Mouse (Mus musculus) cortical plate, adult 2 months (tissue): ENCODE results near the gene Antxr1. TPM values are rescaled to one million over a fixed set of nuclear protein-coding genes. Genes with fewer than 3 reads are reported as not detected.

Source experiments
- H3K27ac ChIP-seq: fragments of 200-500 bp; 2 replicates; pipeline ENCODE4 v1.5.1; 2012; ENCODE audit warnings: low read length, control low read depth, inconsistent platforms; ENCODE audit not compliant: insufficient read depth
- H3K4me1 ChIP-seq: fragments of 200-500 bp; 2 replicates; pipeline ENCODE4 v1.6.1; 2011; ENCODE audit warnings: low read length; ENCODE audit not compliant: control insufficient read depth, insufficient read depth
- H3K4me3 ChIP-seq: fragments of 200-500 bp; 2 replicates; pipeline ENCODE4 v1.5.1; 2011; ENCODE audit warnings: mild to moderate bottlenecking, low read length, control low read depth; ENCODE audit not compliant: insufficient read depth
- CTCF ChIP-seq: fragments of 200-500 bp; IDR thresholded peaks from 2 replicates; pipeline ENCODE4 v1.5.1; 2011; ENCODE audit warnings: mild to moderate bottlenecking, control low read depth, low read length; ENCODE audit not compliant: insufficient read depth; ENCODE audit errors: extremely low read depth
- POLR2A ChIP-seq: fragments of 200-500 bp; IDR thresholded peaks from 2 replicates; pipeline ENCODE4 v1.6.1; 2011; ENCODE audit warnings: mild to moderate bottlenecking, low read length, control low read depth; ENCODE audit not compliant: insufficient read depth; ENCODE audit errors: extremely low read depth
- polyA plus RNA-seq: library from polyadenylated mRNA; depleted of rRNA; stranded (reverse); fragments of >200 nt; gene quantifications from 2 replicates; pipeline ENCODE4 v1.2.3, GENCODE M21; 2012

The Antxr1 gene
- polyA plus RNA-seq, 1 experiment = 10.9 TPM

DNA sequence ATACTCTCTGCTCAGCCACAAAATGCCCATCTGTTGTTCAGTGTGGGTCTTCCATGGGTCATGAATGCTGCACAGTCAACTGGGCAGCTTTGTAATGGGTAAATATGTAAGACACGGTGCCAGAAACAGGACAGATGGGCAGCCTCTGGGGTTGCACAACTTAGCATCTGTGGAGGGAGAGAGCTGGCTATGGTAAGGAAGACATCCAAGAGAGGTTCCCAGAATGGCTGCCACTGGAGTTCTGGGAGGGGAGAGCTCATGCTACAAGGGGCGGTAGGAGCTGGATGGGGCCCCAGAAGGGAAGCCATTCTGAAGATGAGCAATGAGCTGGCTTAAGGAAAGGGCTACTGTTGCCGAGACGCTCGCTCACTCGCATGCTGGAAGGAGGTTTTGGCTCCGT is 58.7 kb downstream of the Antxr1 start:
- TF ChIP-seq CTCF = no peak
- TF ChIP-seq POLR2A = no peak
- H3K27ac ChIP-seq = no peak overlapping the region
- no peak overlapping the region for H3K4me3 ChIP-seq
- peaks cover 8% of the 10 kb centered on the region for H3K4me1 ChIP-seq

DNA sequence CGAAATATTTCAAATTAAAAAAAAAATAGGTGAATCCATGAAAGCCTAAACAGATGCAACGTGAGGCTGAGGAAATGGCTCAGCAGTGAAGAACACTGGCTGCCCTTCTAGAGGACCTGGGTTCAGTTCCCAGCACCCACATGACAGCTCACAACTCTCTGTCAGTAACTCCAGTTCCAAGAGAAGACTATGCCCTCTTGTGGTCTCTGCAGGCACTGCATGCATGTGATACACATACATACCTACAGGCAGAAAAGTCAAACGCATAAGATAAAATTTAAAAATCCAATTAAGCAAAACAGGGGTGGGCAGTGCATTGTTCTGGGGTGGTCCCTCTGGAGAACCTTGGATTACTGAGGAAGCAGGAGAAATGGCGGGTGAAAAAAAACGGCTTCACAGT is 60.8 kb downstream of the Antxr1 start:
- no peak overlapping the region for H3K4me3 ChIP-seq
- peaks cover 11% of the 10 kb centered on the region for H3K4me1 ChIP-seq
- no peak overlapping the region for H3K27ac ChIP-seq
- TF ChIP-seq POLR2A (no peak), CTCF (no peak)

DNA sequence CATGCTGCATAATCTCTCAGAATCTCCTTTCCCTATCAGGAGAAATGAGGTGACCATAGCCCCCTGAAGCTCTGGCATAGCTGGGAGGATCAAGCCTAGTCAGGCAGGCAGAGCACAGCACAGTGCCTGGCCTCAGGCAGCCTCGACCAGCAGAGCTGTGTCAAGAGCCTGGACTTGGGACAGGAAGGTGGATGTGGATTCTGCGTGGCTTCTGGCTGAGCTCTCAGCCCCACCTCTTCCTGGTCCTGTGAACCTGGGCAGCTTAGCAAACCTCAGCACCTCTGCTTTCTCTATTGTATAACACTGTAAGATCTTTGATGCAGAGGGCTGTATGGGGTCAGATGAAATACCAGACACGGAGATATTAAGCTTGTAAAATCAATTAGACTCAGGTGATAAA is 61.8 kb downstream of the Antxr1 start:
- TF ChIP-seq CTCF (no peak), POLR2A (no peak)
- H3K4me3 ChIP-seq = no peak overlapping the region
- no peak overlapping the region for H3K27ac ChIP-seq
- H3K4me1 ChIP-seq = peaks cover 11% of the 10 kb centered on the region

DNA sequence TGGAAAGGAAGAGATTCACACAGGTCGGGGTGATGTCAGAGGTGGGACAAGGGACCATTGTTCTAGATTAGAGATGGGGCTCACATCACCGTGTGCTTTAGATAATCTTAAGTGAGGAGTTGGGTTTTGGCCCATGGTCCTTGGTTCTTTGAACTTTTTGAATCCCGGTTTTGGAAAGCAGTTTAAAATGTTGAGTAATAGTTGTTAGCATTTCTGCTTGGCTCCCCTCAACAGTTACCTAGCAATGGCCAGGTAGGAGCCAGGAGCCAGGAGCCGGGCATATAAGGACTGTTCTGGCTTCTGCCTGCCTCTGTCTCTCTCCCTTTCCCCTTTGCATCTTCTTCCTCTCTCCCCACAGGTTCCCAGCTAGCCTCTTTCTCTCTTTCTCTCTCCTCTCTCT is 62.5 kb downstream of the Antxr1 start:
- TF ChIP-seq CTCF (no peak), POLR2A (no peak)
- H3K4me3 ChIP-seq = no peak overlapping the region
- H3K27ac ChIP-seq = no peak overlapping the region
- H3K4me1 ChIP-seq = peaks cover 11% of the 10 kb centered on the region

DNA sequence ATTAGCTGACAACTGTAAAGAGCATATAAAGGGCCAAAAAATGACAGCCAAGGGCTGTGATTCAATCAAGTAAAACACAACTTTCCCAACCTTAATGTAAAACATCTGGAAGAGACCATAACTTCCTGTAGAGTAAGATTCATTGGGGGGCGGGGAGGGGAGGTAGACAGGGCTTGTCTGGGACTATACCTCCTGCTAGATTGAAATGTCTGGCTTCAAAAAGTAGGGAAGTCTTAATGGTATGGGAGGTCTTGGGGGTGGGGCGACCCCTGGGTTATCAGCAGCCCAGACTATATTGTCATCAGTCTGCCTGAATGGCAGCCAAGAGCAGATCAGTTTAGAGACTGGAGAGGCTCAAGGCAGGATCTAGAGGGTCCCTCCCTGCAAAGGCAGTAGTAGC is 63.4 kb downstream of the Antxr1 start:
- no peak overlapping the region for H3K4me3 ChIP-seq
- TF ChIP-seq POLR2A = no peak
- no peak for TF ChIP-seq CTCF
- no peak overlapping the region for H3K27ac ChIP-seq
- peaks cover 8% of the 10 kb centered on the region for H3K4me1 ChIP-seq

DNA sequence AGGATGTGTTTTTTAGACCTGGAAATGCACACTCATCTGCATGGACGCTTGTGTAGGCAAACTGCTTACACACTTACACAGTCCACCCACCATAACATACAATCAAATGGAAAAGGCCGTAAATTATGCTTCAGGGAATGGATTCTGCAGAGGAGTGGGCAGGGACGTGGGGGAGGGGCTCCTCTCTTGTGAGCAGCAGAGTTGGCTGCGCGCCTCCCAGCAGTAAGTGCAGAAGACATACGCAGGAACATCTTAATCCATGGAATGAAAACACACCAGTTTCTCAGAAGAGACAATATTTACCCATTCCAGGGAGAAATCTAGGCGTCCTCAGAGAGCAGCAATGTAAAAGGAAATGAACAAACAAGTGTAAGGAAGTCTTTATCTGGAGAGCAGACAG is 65.2 kb downstream of the Antxr1 start:
- no peak for TF ChIP-seq POLR2A
- TF ChIP-seq CTCF = no peak
- Histone ChIP-seq H3K4me1 (peaks cover 4% of the 10 kb centered on the region), H3K4me3 (no peak overlapping the region), H3K27ac (no peak overlapping the region)

DNA sequence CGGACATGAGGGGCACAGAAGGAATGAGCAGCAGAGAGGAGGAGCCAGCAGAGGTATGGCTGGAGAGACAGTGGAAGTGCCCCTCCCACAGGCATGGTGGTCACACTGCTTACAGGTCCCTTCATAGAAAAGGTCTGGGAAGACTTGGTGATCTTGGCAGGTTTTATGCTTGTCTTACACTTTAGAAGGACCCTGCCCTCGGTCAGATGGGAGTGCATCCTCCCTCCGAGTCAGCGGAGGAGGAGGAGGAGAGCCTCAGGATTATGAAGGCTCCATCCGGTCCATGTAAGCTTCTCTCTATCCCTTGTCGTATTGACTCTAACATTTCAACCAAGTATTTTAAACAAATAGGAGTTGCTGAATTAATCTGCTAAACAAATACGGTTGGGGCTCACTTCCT is 65.7 kb downstream of the Antxr1 start:
- H3K4me3 ChIP-seq = no peak overlapping the region
- H3K27ac ChIP-seq = no peak overlapping the region
- peaks cover 4% of the 10 kb centered on the region for H3K4me1 ChIP-seq
- no peak for TF ChIP-seq CTCF
- no peak for TF ChIP-seq POLR2A

DNA sequence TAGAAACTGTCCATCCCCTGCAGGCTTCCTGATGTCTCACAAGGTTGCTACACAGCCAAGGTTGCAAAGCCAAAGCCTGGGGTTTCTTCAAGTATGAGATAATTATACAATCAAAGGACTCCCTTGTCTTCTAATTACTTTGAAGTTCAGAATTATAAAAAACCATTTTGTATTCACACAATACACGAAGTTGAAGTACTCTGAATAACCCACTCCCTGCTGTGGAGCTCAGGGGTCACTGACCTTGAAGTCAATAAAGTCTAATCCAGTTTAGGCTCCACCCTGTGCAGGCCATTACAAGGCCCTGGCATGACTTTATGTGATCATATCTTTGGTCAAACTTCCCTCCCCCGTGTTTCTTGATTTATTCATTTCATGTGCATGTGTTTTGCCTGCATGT is 73.0 kb downstream of the Antxr1 start:
- no peak overlapping the region for H3K4me3 ChIP-seq

DNA sequence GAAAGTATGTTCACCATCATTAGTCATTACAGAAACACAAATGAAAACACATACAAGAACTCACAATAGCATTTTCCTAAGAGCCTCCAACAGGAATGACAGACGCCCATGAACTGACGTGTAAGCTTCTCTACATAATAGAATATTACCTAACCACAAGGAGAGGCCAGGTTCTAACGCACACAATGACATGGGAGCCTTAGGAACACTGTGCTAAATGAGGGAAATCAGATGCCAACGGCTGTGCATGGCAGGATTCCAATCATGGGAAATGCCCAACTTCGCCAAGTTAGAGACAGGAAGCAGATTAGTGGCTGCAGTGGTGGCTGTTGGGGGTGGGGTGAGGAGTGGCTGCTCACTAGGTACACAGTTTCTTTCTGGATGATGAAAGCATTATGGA is 76.6 kb downstream of the Antxr1 start:
- Histone ChIP-seq H3K4me3 (no peak overlapping the region), H3K27ac (no peak overlapping the region), H3K4me1 (peaks cover 2% of the 10 kb centered on the region)
- TF ChIP-seq POLR2A (no peak), CTCF (no peak)

More for the DNA sequence above, 73.0 kb downstream of the Antxr1 start:
- peaks cover 2% of the 10 kb centered on the region for H3K4me1 ChIP-seq
- H3K27ac ChIP-seq = no peak overlapping the region
- no peak for TF ChIP-seq CTCF
- no peak for TF ChIP-seq POLR2A

DNA sequence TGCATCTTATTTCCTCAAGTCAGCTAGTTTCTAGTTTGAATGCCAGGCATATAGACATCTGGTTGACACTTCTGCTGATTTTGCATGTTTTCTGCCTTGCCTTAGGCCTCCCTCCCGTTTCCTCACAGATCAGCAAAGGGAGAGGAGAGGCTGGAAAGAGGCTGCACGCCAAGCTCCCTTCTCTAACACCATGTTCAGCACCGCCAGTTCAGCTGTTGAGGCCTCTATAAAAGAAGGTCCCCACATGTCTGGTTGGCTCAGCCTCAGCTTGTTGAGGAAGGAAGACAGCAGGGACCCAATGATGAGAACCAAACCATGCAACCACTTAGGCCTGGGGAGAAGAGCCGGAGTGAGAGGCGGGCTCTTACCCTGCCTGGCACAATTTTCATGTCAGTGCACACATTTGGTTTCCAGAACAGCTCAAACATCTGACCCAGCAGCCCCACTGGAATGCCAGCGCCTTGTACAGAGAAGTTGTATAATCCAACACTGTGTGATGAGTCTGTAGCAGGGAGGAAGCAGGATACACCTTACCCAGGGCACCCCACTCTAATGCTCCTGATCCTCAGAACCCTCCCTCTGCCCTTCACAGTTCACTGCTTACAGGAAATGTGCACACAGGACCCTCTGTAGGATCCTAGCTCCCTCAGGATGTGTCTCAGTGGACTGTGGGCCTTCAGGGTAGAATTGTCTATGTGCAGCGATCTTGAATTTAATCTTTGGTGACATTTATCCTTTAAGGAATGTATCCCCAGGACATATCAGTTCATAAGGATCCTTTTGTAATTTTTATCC is 77.4 kb downstream of the Antxr1 start:
- TF ChIP-seq POLR2A (no peak), CTCF (no peak)
- Histone ChIP-seq H3K4me3 (no peak overlapping the region), H3K27ac (no peak overlapping the region), H3K4me1 (peaks cover 2% of the 10 kb centered on the region)
